Mouse (Mus musculus) liver, adult 2 months (tissue): Measurements from ENCODE around the gene Gli1.

ENCODE experiments used
- CTCF ChIP-seq: fragments of 200-500 bp; IDR thresholded peaks from 2 replicates; pipeline ENCODE4 v1.5.1; 2011; ENCODE audit warnings: low read depth, low read length, control low read depth
- POLR2A ChIP-seq: fragments of 200-500 bp; IDR thresholded peaks from 2 replicates; pipeline ENCODE4 v1.6.1; 2011; ENCODE audit warnings: low read length, control low read depth; ENCODE audit not compliant: insufficient read depth; ENCODE audit errors: extremely low read depth

DNA sequence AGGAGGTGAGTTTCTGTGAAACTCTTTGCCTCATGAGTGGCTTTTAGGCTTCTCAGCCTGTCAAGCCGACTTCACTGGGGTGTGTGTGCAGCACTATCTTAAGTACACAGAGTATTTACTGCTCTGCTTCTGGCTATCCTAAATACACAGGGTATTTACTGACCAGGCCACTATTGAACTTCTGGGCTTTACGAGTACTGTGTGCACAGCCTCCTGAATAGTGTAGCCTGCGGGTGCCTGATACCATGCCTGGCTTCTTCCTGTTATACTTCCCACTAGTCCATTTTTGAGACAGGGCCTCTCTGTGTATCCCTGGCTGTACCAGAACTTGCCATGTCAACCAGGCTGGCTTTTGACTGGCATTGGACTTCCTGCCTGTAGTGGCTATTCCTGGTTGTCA, 35.9 kb upstream of the Gli1 start:
- no peak for TF ChIP-seq POLR2A
- TF ChIP-seq CTCF = no peak
